Mouse (Mus musculus) lung, postnatal 4 days (tissue): ENCODE measurements at regions not wholly inside any gene's neighbourhood (a gene's known extent, or its start where the extent isn't known, plus 50 kb on each side); places are given as distances from the start of the nearest gene placed in this dataset.

Experiments
- DNase-seq, 2 experiments: peaks; one replicate each; pipeline ENCODE4 v3.0.0; 2021

DNA sequence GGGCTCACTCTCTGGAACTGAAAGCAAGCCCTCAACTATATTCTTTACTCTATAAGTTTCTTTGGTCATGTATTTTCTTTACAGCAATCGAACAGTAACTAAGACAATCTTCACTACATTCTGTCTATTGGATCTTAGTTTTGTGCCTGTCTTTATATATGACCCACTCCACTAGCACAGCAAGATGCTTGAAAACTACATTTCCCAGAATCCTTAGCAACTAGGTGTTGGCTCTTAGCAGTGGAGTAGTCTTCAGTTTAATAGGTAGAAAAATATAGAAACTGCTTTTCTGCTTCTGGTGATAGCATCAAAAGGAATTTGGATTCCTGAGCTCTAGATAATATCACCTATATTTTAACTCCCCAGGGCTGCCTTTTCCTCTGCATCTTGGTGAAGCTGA is 245.9 kb upstream of the Xylt1 start:
- no peak for DNase-seq

- no peak for DNase-seq
These were observed 242.1 kb upstream of the Xylt1 start for GRCm38 (mm10) chr7:117138681-117139080.

DNA sequence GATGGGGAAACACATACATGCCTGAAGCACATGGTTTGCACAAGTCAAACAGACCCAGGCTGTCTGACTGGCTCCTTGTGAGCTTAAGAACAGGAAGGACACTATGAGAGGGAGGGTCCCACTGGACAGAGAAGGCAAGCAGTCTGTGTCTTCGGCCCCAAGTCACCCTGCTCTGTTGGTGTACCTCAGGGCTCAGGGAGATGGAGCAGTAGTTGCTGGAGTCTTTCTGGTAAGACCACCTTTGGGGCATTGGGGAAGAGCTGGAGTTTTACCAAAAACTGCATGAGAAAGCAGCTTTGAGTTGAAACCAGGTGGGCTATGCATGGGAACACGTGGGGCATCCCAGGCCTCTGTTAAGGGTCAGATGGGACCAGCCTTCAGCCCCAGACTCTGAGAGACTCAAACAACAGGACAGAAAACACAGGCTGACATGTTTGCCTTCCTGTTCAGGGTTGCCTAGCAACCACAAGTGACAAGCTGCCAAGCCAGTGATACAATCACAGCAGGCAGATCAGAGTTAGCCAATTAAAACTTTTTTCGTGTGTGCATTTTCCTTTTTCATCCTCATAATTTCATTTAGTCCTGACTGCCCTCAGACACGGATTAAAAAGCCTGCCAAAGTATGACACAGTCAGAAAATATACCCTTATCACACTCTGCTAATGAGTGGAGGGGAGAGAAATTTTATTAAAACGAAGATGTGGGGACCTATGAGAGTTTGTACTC is 241.4 kb upstream of the Xylt1 start:
- peak; percentile 61 to 74 for DNase-seq

GRCm38 (mm10) chr7:117139971-117140247 is 240.9 kb upstream of the Xylt1 start:
- no peak for DNase-seq

- no peak for DNase-seq
These were observed 234.0 kb upstream of the Xylt1 start for GRCm38 (mm10) chr7:117146809-117147208.

DNA sequence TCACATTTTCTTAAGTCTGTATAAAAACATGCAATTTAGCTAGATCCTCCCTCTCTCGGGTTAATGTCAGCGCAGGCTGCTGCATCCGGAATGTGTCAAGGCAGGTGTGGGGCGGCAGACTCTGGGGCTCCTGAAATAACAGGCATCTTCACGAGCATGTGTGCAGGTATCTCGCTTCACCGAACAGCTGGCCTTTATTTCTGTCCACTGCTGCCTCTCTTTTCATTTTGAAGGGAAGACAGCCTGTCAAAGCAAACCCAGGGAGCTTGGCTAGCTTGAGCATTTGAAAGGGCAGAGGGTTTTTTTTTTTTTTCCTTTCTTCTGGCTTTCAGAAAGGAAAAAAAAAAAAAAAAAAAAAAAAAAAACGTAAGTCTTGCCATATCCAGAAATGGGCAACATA is 230.4 kb upstream of the Xylt1 start:
- no peak for DNase-seq

DNA sequence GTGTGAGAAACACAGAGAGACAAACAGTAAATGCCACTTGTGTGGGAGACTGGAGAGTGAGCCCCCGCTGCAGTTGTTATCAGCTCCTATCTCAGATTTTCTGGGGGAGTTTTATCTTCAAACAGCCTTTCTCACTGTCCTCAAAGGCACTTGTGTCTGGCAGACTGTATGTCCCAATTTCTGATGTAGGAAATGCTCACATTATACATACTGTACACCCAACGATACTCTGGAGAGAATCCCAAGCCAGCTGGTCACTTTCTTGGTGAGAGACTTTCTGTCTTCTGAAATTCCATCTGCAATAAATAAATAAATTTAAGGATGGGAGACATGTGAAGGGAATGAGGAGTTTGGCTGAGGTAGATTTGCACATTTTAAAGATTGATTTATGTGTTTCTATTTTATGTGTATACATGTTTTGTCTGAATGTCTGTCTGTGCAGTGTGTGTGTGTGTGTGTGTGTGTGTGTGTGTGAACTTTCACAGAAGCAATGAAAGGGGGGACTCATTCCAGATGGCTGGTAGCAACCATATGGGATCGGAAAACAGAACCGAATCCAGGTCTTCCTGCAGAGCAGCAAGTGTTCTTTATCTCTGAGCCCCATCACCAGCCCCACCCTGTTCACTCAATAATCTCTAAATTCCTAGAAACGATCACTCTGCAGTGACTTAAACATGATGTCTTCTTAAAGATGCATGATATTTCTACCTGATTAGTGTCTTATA is 226.8 kb upstream of the Xylt1 start:
- DNase-seq: no peak

- no peak for DNase-seq
These were observed 219.4 kb upstream of the Xylt1 start for GRCm38 (mm10) chr7:117161193-117161908.

GRCm38 (mm10) chr7:117174811-117175422 is 205.9 kb upstream of the Xylt1 start:
- DNase-seq: no peak

- no peak for DNase-seq
These were observed 196.8 kb upstream of the Xylt1 start for GRCm38 (mm10) chr7:117184011-117184410.

DNA sequence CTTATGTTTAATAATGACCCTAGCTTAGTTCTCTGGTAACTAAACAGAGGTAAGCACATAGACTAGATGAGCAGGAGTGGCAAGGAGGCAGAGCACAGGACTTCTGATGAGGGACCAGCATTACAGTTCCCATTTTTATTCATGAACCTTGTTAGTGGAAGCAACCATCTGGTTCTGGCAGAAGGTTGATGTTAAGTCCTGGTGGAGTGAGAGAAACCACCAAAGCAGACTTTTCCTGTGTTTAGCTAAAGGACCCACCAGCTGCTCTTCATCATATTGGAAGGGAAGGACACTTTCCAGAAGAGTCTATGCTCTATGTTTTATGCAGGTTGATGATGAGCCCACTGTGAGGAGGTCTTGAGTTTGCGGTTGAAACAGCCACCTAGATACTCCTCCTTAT is 194.9 kb upstream of the Xylt1 start:
- DNase-seq: no peak

DNA sequence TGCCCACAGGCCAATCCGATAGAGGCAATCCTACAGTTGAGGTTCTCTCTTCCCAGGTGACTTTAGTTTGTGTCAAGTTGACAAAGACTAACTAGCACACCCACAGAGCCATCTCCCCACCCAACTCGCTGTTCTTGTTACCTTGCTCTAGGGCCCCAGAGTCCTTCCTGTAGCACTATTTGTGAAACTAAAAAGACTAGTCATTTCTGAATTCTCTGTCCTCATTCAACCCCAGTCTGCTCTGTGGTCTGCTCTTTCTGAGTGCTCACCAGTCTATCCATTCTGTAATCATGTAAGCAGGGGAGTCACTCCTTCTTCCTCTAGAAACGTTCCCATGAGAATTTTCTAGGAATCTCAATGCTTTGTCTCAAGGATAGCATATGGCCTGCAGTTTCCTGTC is 184.2 kb upstream of the Xylt1 start:
- no peak for DNase-seq

- DNase-seq: no peak
These were observed 154.5 kb upstream of the Xylt1 start for GRCm38 (mm10) chr7:117226294-117226693.

- DNase-seq: no peak
These were observed 151.2 kb upstream of the Xylt1 start for GRCm38 (mm10) chr7:117229619-117230018.

DNA sequence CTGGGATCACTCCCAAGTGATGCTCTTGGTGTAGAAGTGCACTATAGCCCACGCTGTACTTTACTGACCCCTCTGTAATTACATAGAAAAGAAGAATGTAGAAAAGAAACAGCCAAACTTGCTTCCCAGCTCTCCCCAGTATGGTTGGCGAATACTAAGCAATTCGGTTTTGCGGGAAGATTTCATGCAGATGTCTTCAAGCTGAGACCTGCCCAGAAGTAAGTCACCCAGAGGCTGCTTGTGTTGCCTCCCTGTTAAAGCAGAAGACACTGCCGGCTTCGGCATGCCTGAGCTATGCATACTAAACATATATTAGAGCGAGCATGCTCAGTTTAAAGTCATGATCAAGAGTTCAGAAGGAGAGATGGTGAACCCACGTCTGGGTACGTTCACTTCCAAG is 124.0 kb upstream of the Xylt1 start:
- no peak for DNase-seq

GRCm38 (mm10) chr7:117258557-117258956 is 122.2 kb upstream of the Xylt1 start:
- no peak for DNase-seq

- DNase-seq: no peak
These were observed 121.6 kb upstream of the Xylt1 start for GRCm38 (mm10) chr7:117259151-117259550.

DNA sequence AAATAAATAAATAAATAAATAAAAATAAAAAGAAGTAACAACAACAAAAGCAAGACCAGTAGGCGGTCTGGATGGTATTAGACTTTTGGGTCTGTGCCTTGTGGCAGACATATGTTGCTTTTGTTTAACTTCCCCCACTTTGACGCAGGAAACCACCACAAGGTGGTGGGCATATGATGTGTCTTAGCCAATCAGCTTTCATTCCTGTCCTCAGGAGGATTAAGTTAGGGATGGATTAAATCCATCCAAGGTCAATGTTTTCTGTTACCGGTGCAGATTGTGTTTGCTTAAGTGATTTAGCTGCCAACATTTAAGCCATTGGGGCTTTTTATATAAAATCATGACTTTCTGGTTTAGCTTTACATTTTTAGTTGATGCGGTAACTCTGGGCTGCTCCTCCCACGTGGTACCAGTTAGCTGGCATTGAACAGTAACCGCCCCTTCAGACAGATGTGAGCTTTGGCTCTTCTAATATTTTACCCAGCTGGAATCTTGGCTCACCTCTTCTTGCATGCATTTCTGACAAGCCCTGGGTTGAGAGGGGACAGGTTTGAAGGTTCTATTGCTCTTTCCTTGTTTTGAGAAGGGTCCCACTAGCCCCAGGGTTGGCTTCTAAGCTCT is 121.0 kb upstream of the Xylt1 start:
- no peak for DNase-seq

- no peak for DNase-seq
These were observed 120.2 kb upstream of the Xylt1 start for GRCm38 (mm10) chr7:117260596-117260995.

GRCm38 (mm10) chr7:117263126-117263525 is 117.7 kb upstream of the Xylt1 start:
- DNase-seq: no peak

- DNase-seq: peak in 1 of 2 experiments; percentile 23
These were observed 116.4 kb upstream of the Xylt1 start for GRCm38 (mm10) chr7:117264341-117264740.

- no peak for DNase-seq
These were observed 112.7 kb upstream of the Xylt1 start for GRCm38 (mm10) chr7:117268096-117268495.

DNA sequence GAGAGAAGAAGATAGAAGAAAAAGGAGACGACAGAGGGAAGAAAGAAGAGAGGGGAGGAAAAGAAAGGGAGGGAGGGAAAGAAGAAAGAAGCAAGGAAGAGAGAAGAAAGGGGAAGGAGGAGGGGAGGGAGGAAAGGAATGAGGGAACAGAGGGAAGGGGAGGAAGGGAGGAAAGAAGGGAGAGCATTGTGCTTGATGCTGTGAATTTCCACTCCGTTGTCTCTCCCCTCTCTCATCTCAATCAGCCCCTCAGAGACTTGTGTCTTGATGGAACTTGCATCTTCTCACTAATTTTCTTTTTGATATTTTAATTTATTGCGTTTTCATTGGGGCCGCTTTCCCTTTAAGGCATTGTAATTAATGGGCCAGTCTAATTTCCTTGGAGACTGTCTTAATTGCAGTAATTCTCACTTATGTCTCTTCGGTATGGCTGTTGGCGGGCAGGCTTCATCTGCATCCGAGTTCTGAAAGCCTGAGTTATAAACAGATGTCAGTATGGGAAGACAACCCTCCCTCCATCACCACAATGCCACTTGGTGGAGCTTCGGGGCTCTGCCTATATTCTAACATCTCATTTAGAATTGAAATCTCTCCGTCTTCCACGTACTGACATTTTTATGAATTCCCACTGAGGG is 111.4 kb upstream of the Xylt1 start:
- no peak for DNase-seq
